Mouse (Mus musculus) intestine, embryonic 16.5 days (tissue): ENCODE measurements at regions not wholly inside any gene's neighbourhood (a gene's known extent, or its start where the extent isn't known, plus 50 kb on each side); places are given as distances from the start of the nearest gene placed in this dataset.

Experiments used
- ATAC-seq: fragments of 200-750 bp; cut with Nextera tagmentation; 2 replicates; pipeline ENCODE4 v1.8.0; 2017; ENCODE audit warnings: moderate TSS enrichment, moderate library complexity
- H3K27ac ChIP-seq: fragments of 300-500 bp; sonication (generic); 2 replicates; pipeline ENCODE4 v1.5.1; 2014; ENCODE audit warnings: mild to moderate bottlenecking, low read length
- H3K27me3 ChIP-seq: fragments of 300-500 bp; sonication (generic); replicated peaks from 2 replicates; pipeline ENCODE4 v1.6.1; 2014; ENCODE audit warnings: low read length, control low read depth, mixed read lengths; ENCODE audit not compliant: control insufficient read depth, insufficient read depth
- H3K36me3 ChIP-seq: fragments of 300-500 bp; sonication (generic); 2 replicates; pipeline ENCODE4 v1.6.1; 2014; ENCODE audit warnings: low read length, control low read depth; ENCODE audit not compliant: control insufficient read depth, insufficient read depth
- H3K4me1 ChIP-seq: fragments of 300-500 bp; sonication (generic); 2 replicates; pipeline ENCODE4 v1.6.1; 2014; ENCODE audit warnings: low read length, control low read depth, mixed read lengths; ENCODE audit not compliant: control insufficient read depth, insufficient read depth
- H3K4me2 ChIP-seq: fragments of 300-500 bp; sonication (generic); 2 replicates; pipeline ENCODE4 v1.6.1; 2014; ENCODE audit warnings: low read depth, low read length, control low read depth
- H3K4me3 ChIP-seq: fragments of 300-500 bp; sonication (generic); 2 replicates; pipeline ENCODE4 v1.5.1; 2014; ENCODE audit warnings: mild to moderate bottlenecking, low read length
- H3K9ac ChIP-seq: fragments of 300-500 bp; sonication (generic); 2 replicates; pipeline ENCODE4 v1.6.1; 2014; ENCODE audit warnings: low read depth, low read length
- H3K9me3 ChIP-seq: fragments of 300-500 bp; sonication (generic); 2 replicates; pipeline ENCODE4 v1.6.1; 2016; ENCODE audit warnings: low read length, control low read depth; ENCODE audit not compliant: control insufficient read depth
- WGBS: fragments of 180-500 bp; shearing (Covaris S2); extraction: QIAGEN DNeasy Blood & Tissue Kit; methylation state at CpG from one replicate; pipeline ENCODE4 v1.1.7; 2014; 5-methylcytosine and 5-hydroxymethylcytosine counted together

DNA sequence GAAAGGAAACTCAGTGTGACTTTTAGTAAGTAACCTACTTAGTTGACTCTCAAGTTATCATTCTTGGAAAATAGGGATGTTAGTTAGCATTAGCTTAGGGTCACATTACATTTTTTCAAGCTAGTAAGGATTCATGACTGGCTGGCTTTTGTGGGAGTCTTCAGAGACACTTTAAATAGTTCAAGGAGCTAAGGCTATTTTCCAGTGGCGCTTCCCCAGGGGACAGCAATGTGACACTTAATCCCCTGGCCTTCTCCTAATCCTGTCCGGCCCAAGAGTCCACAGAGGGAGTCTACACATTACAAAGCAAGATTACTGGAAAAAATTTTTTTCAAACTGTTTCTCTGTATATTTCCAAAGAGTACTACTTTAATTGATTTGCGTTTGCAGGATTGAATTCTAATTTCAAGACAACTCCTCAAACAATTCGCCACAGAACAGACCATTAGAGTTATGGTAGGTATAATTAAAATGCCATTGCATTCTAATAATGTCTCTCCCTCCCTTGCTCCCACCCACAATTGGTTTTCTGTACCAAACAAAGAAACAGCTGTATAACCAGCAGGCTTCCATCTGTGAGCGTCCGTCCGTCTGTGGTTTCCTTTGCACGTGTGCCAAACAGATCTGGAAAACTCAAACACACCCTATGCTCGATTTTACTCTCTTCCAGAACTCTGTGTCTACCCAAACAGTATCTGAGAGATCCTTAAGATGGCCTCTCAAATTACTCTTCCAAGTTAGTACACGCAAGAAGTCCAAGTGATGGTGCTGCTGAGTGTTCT is 341.1 kb upstream of the Cd180 start:
- Histone ChIP-seq H3K4me1 (no peaks in the 10 kb centered on the region), H3K36me3 (no peaks in the 10 kb centered on the region), H3K27me3 (no peaks in the 10 kb centered on the region), H3K9me3 (no peaks in the 10 kb centered on the region), H3K4me3 (no peak overlapping the region), H3K4me2 (no peak overlapping the region), H3K27ac (no peak overlapping the region), H3K9ac (no peak overlapping the region)
- 65% methylated on average over 10 of the region's 10 CpGs for WGBS
- no peak for ATAC-seq

DNA sequence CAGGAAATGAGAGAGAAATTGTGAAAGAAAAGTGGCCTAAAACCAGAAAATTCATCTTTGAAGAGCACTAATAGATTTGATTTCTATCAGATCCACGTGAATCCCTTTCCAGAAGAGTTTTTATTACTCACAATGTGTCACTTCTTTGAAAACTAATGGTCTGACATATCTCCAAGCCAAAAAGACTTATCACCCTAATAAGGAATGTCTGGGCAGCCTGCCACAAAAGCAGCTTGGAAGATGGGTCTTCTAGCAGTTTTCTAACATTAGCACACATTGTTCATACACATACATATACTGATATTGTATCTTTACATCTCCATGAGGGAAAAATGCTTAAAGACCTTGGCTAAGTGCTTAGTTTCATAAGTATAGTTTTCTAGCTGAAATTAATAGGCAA is 337.8 kb upstream of the Cd180 start:
- Histone ChIP-seq H3K4me2 (no peak overlapping the region), H3K4me1 (no peaks in the 10 kb centered on the region), H3K36me3 (no peaks in the 10 kb centered on the region), H3K27me3 (no peaks in the 10 kb centered on the region), H3K27ac (no peak overlapping the region), H3K4me3 (no peak overlapping the region), H3K9ac (no peak overlapping the region), H3K9me3 (no peaks in the 10 kb centered on the region)
- ATAC-seq, result no peak
- 33% methylated on average over 1 of the region's 1 CpGs for WGBS

DNA sequence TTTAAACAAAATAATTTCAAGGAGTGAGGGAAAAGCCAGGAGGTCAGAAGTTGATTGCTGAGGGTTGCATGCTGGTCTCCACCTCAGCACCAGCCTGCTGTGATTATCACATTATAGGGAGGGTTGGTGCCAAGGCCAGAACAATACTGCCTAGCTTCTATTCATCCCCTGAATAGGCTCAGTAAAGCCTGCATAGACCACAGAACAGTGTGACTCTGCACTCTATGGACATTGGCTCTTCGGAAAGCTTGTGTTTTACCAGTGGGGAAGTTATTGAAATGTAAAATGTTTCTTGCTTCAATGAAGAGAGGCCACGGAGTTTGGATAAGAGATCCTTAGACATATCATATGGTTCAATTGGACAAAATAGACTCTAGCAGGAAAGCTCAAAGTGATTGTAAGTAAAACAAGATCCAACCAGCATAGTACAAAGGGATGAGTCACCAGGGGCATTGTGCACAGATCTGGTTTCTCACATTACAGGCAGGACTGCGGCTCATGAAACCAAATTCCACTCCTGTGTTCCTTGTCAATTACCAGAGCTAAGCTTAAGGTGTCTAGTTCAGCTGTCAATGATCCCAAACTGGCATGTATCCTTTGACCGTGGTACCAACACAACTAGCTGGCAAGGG is 320.8 kb upstream of the Cd180 start:
- WGBS, result 81% methylated on average over 4 of the region's 4 CpGs
- Histone ChIP-seq H3K9ac (no peak overlapping the region), H3K4me1 (no peaks in the 10 kb centered on the region), H3K4me2 (no peak overlapping the region), H3K9me3 (no peaks in the 10 kb centered on the region), H3K36me3 (no peaks in the 10 kb centered on the region), H3K27ac (no peak overlapping the region), H3K4me3 (no peak overlapping the region), H3K27me3 (no peaks in the 10 kb centered on the region)
- ATAC-seq, result no peak

DNA sequence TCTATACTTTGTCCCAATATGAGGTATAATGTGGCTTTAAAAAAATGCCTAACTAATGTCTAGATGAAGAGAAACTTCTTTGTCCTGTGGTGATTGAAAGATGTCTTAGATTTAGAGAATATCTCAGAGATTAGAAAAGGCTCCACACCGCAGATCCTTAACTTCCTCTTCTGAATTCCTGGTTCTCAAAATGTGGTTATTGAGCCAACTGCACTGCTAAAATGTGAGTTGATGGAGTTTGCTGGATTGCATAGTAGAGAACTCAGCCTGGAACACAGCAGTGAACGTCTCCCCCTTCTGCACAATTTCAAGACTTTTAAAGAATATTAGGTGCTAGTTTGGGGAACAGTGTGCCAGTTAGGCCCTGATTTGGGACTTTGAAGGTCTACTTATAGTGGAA is 312.7 kb upstream of the Cd180 start:
- Histone ChIP-seq H3K36me3 (no peaks in the 10 kb centered on the region), H3K4me2 (no peak overlapping the region), H3K27ac (no peak overlapping the region), H3K4me3 (no peak overlapping the region), H3K4me1 (no peaks in the 10 kb centered on the region), H3K9me3 (no peaks in the 10 kb centered on the region), H3K9ac (no peak overlapping the region), H3K27me3 (no peaks in the 10 kb centered on the region)
- WGBS, result 75% methylated on average over 2 of the region's 2 CpGs
- ATAC-seq, result no peak

DNA sequence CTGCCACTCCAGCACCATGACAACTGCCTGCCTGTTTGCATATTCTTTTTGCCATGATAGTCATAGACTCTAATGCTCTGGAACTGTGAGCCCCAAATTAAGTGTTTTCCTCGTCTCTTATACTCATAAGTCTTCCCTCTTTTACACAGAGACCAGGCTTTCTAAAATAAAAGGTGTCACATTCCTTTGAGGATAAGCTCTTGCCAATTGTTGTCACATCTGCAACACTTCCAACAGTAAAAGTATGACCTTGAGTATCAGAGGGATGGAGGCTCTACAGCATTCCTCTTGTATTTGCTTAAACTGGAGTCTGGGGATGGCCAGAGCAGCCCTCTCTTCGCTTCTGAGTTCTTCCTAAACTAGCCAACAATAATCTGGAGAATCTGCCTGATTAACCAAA is 301.4 kb upstream of the Cd180 start:
- no peaks in the 10 kb centered on the region for H3K4me1 ChIP-seq
- no peaks in the 10 kb centered on the region for H3K27me3 ChIP-seq
- no peak overlapping the region for H3K9ac ChIP-seq
- 94% methylated on average over 2 of the region's 2 CpGs for WGBS
- H3K27ac ChIP-seq, result no peak overlapping the region
- H3K4me3 ChIP-seq, result no peak overlapping the region
- H3K4me2 ChIP-seq, result no peak overlapping the region
- H3K9me3 ChIP-seq, result no peaks in the 10 kb centered on the region
- no peak for ATAC-seq
- H3K36me3 ChIP-seq, result no peaks in the 10 kb centered on the region

DNA sequence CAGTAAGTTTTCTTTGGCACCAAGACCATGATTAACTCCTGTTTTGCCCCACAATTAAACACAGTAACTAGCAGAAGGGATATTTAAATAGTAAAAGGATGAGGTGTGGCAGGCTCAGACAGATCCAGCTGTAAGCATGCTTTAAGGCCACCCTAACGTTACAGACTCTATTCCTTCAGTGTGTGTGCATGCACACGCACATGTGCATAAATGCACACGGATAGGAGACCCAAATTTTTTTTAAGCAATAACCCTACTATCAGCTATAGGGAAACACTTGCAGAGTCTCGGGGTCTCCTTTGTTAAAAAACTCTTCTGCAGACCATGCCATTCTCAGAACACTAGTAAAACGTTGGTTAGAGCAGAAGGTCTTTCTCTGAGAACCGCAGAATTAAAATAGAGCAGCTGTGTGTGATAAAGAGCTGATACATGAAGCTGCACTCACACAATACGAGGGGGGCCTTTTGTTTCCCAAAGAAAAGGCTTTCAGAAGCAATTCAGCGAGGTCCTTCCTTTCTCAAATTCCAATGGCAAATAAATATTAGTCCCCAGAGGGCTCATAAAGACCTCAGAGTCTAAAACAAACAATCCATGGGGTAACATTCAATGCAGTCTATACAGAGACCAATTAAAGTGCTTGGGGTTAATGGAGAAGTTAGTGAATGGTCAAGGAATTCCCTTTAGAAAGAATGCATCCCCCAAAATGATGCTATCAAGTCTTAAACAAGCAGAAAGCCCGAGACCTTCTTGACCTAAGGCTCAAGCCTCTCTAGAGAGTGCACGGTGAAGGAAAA is 300.3 kb upstream of the Cd180 start:
- H3K27ac ChIP-seq, result no peak overlapping the region

DNA sequence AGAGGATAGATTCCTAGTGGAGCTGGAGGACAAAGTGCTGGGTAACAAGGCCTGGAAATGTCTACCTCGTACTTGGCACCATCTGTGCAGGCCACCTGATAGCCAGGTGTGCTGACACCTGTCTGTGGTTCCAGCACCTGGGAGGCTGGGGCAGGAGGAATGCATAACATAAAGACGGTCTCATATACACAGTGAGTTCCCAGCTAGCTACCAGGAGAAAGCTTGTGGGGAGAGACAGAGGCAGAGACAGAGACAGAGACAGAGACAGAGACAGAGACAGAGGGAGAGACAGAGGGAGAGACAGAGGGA is 299.7 kb upstream of the Cd180 start:
- no peak for ATAC-seq
- WGBS, result 57% methylated on average over 2 of the region's 2 CpGs
- no peaks in the 10 kb centered on the region for H3K4me1 ChIP-seq
- H3K27ac ChIP-seq, result no peak overlapping the region
- H3K27me3 ChIP-seq, result no peaks in the 10 kb centered on the region
- H3K4me3 ChIP-seq, result no peak overlapping the region
- H3K9ac ChIP-seq, result no peak overlapping the region
- H3K9me3 ChIP-seq, result no peaks in the 10 kb centered on the region
- H3K4me2 ChIP-seq, result no peak overlapping the region
- no peaks in the 10 kb centered on the region for H3K36me3 ChIP-seq

More for the DNA sequence above, 300.3 kb upstream of the Cd180 start:
- Histone ChIP-seq H3K4me1 (no peaks in the 10 kb centered on the region), H3K36me3 (no peaks in the 10 kb centered on the region), H3K4me3 (no peak overlapping the region), H3K27me3 (no peaks in the 10 kb centered on the region), H3K9me3 (no peaks in the 10 kb centered on the region), H3K9ac (no peak overlapping the region), H3K4me2 (no peak overlapping the region)
- no peak for ATAC-seq
- 44% methylated on average over 10 of the region's 10 CpGs for WGBS

DNA sequence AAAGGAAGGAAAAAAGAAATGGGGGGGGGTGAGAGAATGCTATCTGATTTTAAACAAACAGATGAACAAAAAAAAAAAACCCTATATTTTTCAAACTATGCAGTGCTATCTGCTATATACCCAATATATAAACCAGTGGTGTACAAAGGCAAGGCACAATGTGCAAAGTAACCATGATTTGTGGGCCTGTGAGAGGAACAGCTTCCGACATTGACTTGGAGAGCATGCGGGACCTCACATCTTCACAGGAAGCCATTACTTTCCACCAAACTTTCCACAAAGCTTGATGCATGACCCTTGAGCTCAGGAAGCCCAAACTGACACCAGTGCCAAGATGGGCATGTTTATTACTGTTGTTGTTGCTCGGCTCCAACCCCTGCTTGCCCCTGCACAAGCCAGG is 299.3 kb upstream of the Cd180 start:
- H3K4me1 ChIP-seq, result no peaks in the 10 kb centered on the region
- H3K36me3 ChIP-seq, result no peaks in the 10 kb centered on the region

DNA sequence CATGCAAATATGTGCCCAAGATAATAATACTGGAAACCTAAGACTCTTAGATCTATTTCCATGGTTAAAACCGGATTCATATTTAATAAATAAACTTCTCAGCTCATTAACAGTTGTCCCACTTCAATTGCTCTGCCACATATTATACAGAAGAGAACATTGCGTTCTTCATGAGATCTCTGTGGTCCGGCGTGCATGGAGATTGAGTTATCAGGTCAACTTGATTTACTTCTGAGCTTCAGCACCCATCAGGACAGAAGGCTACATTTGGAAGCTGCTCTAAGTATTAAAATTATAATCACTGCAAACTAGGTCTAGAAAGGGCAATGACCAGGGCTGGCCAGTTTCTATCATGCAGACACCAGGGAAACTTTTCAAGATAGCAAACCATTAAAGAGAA is 295.9 kb upstream of the Cd180 start:
- Histone ChIP-seq H3K4me1 (no peaks in the 10 kb centered on the region), H3K9me3 (no peaks in the 10 kb centered on the region), H3K4me2 (no peak overlapping the region), H3K27me3 (no peaks in the 10 kb centered on the region), H3K27ac (no peak overlapping the region), H3K36me3 (no peaks in the 10 kb centered on the region), H3K9ac (no peak overlapping the region), H3K4me3 (no peak overlapping the region)
- 93% methylated on average over 4 of the region's 4 CpGs for WGBS
- ATAC-seq, result no peak

More for the DNA sequence above, 299.3 kb upstream of the Cd180 start:
- 82% methylated on average over 3 of the region's 3 CpGs for WGBS
- no peak for ATAC-seq
- H3K4me3 ChIP-seq, result no peak overlapping the region
- no peak overlapping the region for H3K9ac ChIP-seq
- H3K27ac ChIP-seq, result no peak overlapping the region
- H3K9me3 ChIP-seq, result no peaks in the 10 kb centered on the region
- no peak overlapping the region for H3K4me2 ChIP-seq
- no peaks in the 10 kb centered on the region for H3K27me3 ChIP-seq
